Mouse (Mus musculus) brain, embryonic 14.5 days (tissue): ENCODE results near the gene Chd2.

Experiments
- CTCF ChIP-seq: fragments of 200-500 bp; IDR thresholded peaks from 2 replicates; pipeline ENCODE4 v1.5.1; 2012; ENCODE audit warnings: inconsistent platforms, mild to moderate bottlenecking, moderate library complexity, borderline replicate concordance; ENCODE audit not compliant: insufficient read depth, insufficient read length; ENCODE audit errors: extremely low read depth
- POLR2A ChIP-seq: fragments of 200-500 bp; IDR thresholded peaks from 2 replicates; pipeline ENCODE4 v1.6.1; 2012; ENCODE audit warnings: mild to moderate bottlenecking, inconsistent platforms, borderline replicate concordance; ENCODE audit not compliant: poor library complexity, insufficient read depth, insufficient read length, severe bottlenecking; ENCODE audit errors: extremely low read depth

DNA sequence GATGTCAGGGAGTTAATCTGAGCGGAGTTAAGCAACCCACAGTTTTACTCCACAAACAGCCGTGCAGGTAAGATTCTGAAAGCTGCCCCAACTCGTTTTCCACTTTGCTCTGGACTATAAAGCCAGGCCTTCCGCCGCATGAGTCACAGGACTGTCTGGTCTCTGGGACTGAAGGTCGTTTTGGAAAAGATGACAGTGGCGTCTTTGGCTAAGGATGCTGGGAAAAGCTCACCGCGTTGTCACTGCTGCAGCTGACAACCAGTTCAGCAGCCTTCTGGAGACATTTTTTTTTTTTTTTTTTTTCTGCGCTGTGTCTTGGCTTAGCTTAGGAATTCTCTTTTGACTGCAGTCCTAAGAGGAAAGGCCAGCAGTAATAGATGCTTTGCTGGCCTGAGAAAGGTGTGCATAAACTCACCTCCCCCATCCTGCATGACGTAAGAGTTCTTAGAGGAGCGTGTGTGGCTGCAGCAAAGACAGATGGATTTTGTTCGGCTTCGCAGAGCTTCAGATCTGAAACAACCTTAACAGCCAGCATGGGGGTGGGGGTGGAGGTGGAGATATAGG lies 47.7 kb upstream of the Chd2 start:
- TF ChIP-seq POLR2A, result no peak
- no peak for TF ChIP-seq CTCF
